Mouse (Mus musculus) T-helper 17 cell (primary cell): ENCODE results near the gene Diaph2.
"Not testable (repeated sequence)": the region's sequence is repeated elsewhere in the genome, so short reads cannot be mapped to it uniquely, and the experiment has no call there.

ENCODE experiments used
- in situ Hi-C, 2 experiments: fragments of 300-600 bp; cut with MboI, MseI; formaldehyde crosslinking; loops; 1 replicate in 1 of 2; 2 replicates in 1 of 2; pipeline ENCODE4 v1.15.1; 2025; ENCODE audit warnings: high pct_unique_total_duplicates in 2 of 2

Gene Diaph2

GRCm38 (mm10) chrX:130281484-130281883, 531.9 kb downstream of the Diaph2 start:
- in situ Hi-C loops = no loop called here

- in situ Hi-C loops = no loop called here
These were observed 537.5 kb downstream of the Diaph2 start for GRCm38 (mm10) chrX:130287032-130287431.

DNA sequence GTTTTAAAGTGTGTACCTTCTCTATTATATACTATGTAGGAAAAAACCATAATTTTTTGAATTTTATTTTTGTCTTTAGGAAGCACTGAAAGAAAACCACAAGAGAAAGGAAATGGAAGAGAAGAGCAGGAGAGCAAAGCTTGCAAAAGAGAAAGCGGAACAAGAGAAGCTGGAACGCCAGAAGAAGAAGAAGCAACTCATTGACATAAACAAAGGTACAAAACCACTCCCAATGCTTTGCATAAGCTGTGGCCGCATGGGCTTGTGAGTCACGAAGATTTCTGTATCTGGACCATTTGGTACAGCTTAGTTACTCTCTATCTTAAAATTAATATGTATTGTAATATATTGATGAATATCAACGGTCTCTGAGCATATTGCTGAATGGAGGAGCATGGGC, 540.2 kb downstream of the Diaph2 start:
- in situ Hi-C loops = no loop called here

GRCm38 (mm10) chrX:130350808-130351435, 601.4 kb downstream of the Diaph2 start:
- in situ Hi-C loops = no loop called here

DNA sequence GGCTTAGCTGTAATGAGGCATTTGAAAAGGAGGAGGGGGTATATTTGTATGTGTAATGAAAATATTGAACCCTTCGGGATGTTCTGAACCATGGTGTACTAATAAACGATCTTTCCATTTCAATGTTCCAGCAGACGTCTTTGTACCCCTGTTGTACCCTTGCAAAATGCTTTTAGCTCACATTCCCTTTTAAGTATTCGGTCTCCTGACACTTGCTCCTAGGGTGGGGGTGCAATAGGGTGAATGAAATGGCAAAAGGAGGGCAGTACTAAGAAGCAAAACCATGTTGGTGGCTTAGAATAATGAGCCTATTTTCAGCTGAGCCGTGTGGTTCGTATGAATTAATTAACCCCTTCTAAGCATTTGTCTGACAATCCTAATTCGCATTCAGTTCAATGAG, 601.9 kb downstream of the Diaph2 start:
- in situ Hi-C loops = no loop called here

GRCm38 (mm10) chrX:130393508-130394145, 644.1 kb downstream of the Diaph2 start:
- in situ Hi-C loops = no loop called here

GRCm38 (mm10) chrX:130403214-130403613, 653.7 kb downstream of the Diaph2 start:
- in situ Hi-C loops = no loop called here

DNA sequence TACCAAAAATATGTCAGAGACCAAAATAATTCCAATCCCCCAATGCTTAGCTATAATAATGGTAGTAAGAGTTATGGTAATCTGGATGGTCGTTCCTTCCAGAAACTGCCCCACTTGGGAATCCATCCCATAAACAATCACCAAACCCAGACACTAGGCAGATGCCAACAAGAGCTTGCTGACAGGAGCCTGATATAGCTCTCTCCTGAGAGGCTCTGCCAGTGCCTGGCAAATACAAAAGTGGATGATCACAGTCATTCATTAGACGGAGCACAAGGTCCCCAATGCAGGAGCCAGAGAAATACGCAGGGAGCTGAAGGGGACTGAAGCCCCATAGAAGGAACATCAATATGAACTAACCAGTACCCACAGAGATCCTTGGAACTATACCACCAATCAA, 657.9 kb downstream of the Diaph2 start:
- in situ Hi-C loops = not testable (repeated sequence)

DNA sequence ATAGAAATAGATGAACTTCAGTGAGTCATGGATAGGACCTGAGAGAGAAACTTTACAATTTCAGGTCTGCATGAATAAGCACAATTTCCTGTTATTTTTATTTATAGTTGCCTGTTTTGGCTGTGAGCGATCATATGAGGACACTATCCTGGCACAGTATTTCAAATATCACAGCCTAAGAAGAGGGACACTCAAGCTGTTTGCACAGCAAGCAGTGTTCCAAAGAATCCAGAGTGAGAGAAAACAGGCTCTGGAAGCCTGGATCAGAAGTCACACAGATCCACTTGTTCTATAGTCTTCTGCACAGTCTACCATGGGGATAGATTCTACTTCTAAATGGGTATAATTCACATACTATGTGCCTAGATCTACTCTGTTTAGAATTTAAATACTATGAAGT, 659.4 kb downstream of the Diaph2 start:
- in situ Hi-C loops = no loop called here

DNA sequence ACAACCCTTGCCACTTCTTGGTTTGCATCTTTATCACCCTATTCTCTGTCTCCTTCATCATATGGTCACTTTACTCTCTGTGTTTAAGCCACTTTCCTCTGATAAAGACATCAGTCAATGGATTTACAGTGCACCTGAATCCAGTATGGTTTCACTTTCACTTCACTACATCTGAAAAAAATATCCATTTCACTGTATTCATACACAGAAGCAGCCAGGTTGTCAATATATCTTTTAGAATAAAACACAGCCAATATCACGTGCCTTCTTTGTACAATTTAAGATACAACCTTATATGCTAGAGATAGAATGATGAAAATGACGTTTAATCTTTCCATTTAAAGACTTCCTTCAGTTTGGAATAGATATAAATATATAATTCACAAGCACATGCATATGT, 673.6 kb downstream of the Diaph2 start:
- in situ Hi-C loops = no loop called here

DNA sequence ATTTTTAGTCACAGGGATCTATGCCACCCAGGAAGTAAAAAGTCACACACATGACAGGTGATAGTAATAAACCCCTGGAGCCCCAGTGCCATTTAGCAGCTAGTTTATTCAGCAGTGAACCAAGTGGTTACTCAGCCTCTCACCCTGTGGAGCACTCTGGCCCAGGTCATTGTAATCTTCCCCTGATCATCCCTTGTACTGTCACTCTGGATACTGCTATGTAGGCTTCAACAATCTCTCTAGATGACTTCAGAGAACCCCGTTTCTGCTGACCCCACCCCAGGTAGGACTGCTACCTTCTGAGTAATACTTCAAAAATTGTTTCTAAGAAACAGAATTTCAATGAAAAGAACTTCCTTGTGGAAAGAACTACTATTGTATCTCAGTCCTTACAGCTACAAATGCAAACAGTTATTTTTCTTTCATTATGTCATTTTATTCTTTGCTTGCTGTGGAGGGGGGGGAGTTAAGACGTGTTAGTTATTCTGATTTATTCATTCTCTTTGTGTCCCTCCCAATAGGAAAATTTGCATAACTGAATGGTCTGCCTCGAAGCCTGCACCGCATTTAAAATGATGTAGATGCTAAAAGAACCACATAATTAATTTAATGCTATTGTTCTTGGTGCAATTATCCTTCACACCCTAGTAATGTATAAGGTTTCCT, 702.4 kb downstream of the Diaph2 start:
- in situ Hi-C loops = no loop called here

DNA sequence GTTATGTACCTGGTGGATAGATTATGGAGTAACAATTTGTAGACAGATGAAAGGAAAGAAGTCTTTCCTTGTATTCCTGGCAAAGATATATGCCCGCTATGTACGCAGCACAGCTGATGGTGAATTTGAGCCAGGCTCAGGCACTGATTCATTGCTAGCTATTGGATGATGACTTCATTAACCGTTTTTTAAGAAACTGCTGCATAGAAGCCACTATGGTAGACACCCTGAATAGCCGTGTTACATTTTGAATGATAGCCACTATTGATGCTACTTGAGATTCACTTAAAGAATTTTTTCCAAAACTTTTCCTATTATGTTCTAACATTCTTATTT, 702.9 kb downstream of the Diaph2 start:
- in situ Hi-C loops = no loop called here

GRCm38 (mm10) chrX:130473133-130473532, 723.6 kb downstream of the Diaph2 start:
- in situ Hi-C loops = no loop called here

DNA sequence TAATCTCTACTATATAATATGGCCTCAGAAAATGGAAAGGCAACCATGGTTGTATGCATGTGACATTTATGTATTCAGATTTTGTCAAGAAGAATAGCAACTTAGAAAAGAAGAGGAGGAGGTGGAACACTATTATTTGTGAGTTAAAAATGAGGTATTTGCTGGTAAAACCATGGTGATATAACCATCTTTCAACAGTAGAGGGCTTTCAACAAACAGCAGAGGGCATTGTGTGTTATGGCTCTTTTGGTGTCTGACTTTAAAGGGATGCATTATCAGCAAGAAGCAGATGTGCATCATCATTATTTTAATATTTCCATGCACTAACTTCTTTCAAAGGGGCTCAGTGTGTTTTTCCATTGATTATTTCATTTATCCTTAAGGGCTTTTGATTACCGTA, 731.3 kb downstream of the Diaph2 start:
- in situ Hi-C loops = no loop called here

GRCm38 (mm10) chrX:130502680-130503464, 753.3 kb downstream of the Diaph2 start:
- in situ Hi-C loops = no loop called here

DNA sequence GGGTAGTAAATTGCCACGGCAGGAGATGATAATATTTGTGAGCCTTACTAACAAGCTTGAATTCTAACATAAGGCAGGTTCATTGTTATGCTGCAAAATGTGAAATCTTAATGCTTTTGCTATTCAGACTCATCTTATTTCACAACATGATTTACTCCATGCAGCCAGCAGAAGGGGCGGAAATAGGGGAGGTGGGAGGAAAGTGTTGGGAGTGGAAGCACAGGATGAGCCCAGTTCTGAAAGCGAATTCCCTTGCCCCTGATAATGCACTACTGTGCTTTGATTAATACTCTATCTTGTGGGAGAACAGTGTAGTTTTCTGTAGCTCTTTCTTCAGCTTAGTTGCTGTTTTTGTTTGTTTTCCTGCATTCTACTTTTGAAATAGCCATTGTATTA, 753.9 kb downstream of the Diaph2 start:
- in situ Hi-C loops = no loop called here

DNA sequence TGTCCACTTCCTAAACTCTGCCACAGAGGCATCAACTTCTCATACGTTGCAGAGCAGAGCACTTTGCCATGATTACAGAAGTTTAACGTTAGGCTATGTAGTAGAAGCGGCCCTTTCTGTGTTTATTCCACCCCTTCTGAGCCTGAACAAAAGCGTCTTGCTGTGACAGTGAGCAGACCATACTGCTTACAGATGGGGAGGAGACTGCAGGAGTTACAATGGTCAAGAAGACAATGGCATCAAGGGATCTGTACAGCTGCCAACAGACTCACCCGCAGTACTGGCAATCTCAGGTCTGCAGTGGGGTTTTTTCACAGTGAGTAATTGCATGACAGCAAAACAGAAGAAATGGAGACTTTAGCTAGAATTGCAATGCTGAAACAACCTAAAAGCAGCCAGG, 756.1 kb downstream of the Diaph2 start:
- in situ Hi-C loops = loop anchor here in 1 of 2 experiments (5.0 kb wide), 1 partner anchor 58 kb away; no protein-coding TSS in a partner anchor
